Mouse (Mus musculus) left cerebral cortex, postnatal 36 days (tissue): Measurements from ENCODE around the gene Tnpo2. TPM values are rescaled to one million over a fixed set of nuclear protein-coding genes. Genes with fewer than 3 reads are reported as not detected.

Experiments used
- DNase-seq, 2 experiments: peaks; one replicate each; pipeline ENCODE4 v3.0.0; 2021 to 2022; ENCODE audit warnings: low spot score in 2 of 2, mixed read lengths in 1 of 2
- intact Hi-C: fragments of 180-260 bp; cut with DNase I; formaldehyde crosslinking; loops from one replicate; pipeline ENCODE4 v1.15.1; 2025
- total RNA-seq, 2 experiments: library from RNA; stranded (reverse); gene quantifications; 2 replicates each; pipeline ENCODE4 v1.2.3; 2021

Gene Tnpo2
- total RNA-seq, result 100 to 1,000 TPM; 160 to 169 TPM

- intact Hi-C loops, result loop anchor here (5.0 kb wide), 1 partner anchor 35 kb away; the partner anchor contains the start of gene Dhps
- peak; percentile 90 to 92 for DNase-seq
These were observed at the start of gene Tnpo2 for GRCm38 (mm10) chr8:85036718-85037365. Tnpo2 (plus strand) TSS chr8:85036915.

- intact Hi-C loops, result no loop called here
- no peak for DNase-seq
These were observed 49.3 kb upstream of the Tnpo2 start for GRCm38 (mm10) chr8:84987388-84987787.

- no peak for DNase-seq
- intact Hi-C loops, result no loop called here
These were observed 48.8 kb upstream of the Tnpo2 start for GRCm38 (mm10) chr8:84987903-84988302.

GRCm38 (mm10) chr8:84989311-84989731, 47.4 kb upstream of the Tnpo2 start:
- no peak for DNase-seq
- intact Hi-C loops, result no loop called here

GRCm38 (mm10) chr8:84989810-84990209, 46.9 kb upstream of the Tnpo2 start:
- intact Hi-C loops, result loop anchor here (1.0 kb wide), 1 partner anchor 15 kb away; no protein-coding TSS in a partner anchor
- DNase-seq, result peak; percentile 82 to 86

GRCm38 (mm10) chr8:84990349-84990748, 46.4 kb upstream of the Tnpo2 start, which contains the start of gene Hook2:
Hook2 (plus strand) TSS chr8:84990603.
- DNase-seq, result peak; percentile 94 to 97
- intact Hi-C loops, result loop anchor here (1.0 kb wide), 1 partner anchor 15 kb away; no protein-coding TSS in a partner anchor

GRCm38 (mm10) chr8:84990836-84991235, 45.9 kb upstream of the Tnpo2 start:
- intact Hi-C loops, result loop anchor here (1.0 kb wide), 1 partner anchor 16 kb away; no protein-coding TSS in a partner anchor
- DNase-seq, result peak in 1 of 2 experiments; percentile 38

GRCm38 (mm10) chr8:84994375-84994774, 42.3 kb upstream of the Tnpo2 start:
- DNase-seq, result no peak
- intact Hi-C loops, result no loop called here

- intact Hi-C loops, result no loop called here
- DNase-seq, result no peak
These were observed 41.0 kb upstream of the Tnpo2 start for GRCm38 (mm10) chr8:84995680-84996079.

- intact Hi-C loops, result no loop called here
- no peak for DNase-seq
These were observed 39.7 kb upstream of the Tnpo2 start for GRCm38 (mm10) chr8:84996978-84997377.

- intact Hi-C loops, result no loop called here
- peak; percentile 87 to 89 for DNase-seq
These were observed 38.9 kb upstream of the Tnpo2 start for GRCm38 (mm10) chr8:84997649-84998295.

GRCm38 (mm10) chr8:85007686-85008085, 29.0 kb upstream of the Tnpo2 start:
- intact Hi-C loops, result loop anchor here (5.0 kb wide), 1 partner anchor 35 kb away; no protein-coding TSS in a partner anchor
- no peak for DNase-seq

- intact Hi-C loops, result no loop called here
- DNase-seq, result no peak
These were observed 25.5 kb upstream of the Tnpo2 start for GRCm38 (mm10) chr8:85011242-85011641.

GRCm38 (mm10) chr8:85013230-85013840, 23.4 kb upstream of the Tnpo2 start:
- intact Hi-C loops, result no loop called here
- peak; percentile 62 to 72 for DNase-seq

- no peak for DNase-seq
These were observed 22.3 kb upstream of the Tnpo2 start, which contains the start of gene Best2 for GRCm38 (mm10) chr8:85014431-85014830. Best2 (minus strand) TSS chr8:85014531.

GRCm38 (mm10) chr8:85016724-85017123, 20.0 kb upstream of the Tnpo2 start:
- no peak for DNase-seq
- intact Hi-C loops, result no loop called here

More at GRCm38 (mm10) chr8:85014431-85014830, 22.3 kb upstream of the Tnpo2 start, which contains the start of gene Best2:
- intact Hi-C loops, result no loop called here

- intact Hi-C loops, result no loop called here
- no peak for DNase-seq
These were observed 19.5 kb upstream of the Tnpo2 start for GRCm38 (mm10) chr8:85017209-85017608.

GRCm38 (mm10) chr8:85021514-85022055, 15.1 kb upstream of the Tnpo2 start:
- intact Hi-C loops, result no loop called here
- DNase-seq, result no peak

- DNase-seq, result no peak
- intact Hi-C loops, result no loop called here
These were observed 12.9 kb upstream of the Tnpo2 start for GRCm38 (mm10) chr8:85023846-85024245.
